ENCODE assay signal across 28 mouse cellular contexts in the genomic region with DNA sequence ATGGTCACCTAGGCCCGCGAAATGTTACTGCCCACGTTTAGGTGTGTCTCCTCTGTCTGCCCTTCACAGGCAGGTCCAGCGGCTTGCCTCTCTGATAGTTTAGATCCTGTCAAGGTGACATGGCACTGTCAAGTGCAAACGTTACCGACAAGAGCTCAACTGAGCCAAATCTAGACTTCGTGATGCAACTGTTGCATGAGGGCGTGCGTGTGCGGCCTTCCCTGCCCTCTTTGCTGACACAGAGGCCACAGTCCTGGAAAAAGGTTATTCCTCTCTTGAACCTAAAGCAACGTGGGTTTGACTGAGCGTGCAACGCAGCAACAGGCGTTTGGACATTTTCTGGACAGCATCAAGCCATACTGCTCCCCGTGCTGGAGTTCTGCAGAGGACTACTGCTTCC. TPM values are rescaled to one million over a fixed set of nuclear protein-coding genes. Genes with fewer than 3 reads are reported as not detected.
A peak's percentile ranks its signal among the peaks of the same experiment; 100 is the strongest.
DNase-seq lines count a peak whose midpoint lies in the region; ATAC-seq and TF ChIP-seq lines count a peak whose summit lies in the region.
"Had no signal": no experiment of that assay in that cellular context is flagged by ENCODE, and none has a peak within 500 bp of the region (broad histone marks: within the 10 kb centered on the region; RNA-seq: fewer than 3 reads in every experiment).

No protein-coding gene starts in this region.

- no peak for TF ChIP-seq CTCF in liver, adult 2 months (IDR thresholded peaks at IDR 0.05; ENCODE audit: low read depth, low read length)

- H3K4me3 ChIP-seq in liver, adult 2 months (ENCODE audit: insufficient read depth, low read depth, low read length), result peak overlapping the region; percentile 10; the same call in 1 of the 2 replicates
- H3K4me3 ChIP-seq in limb, embryonic 10.5 days, result no peak overlapping the region
- no peak overlapping the region for H3K4me3 ChIP-seq in liver, embryonic 15.5 days (replicated peaks)
- H3K4me3 ChIP-seq: embryonic facial prominence, embryonic 13.5 days; erythroblast, embryonic 14.5 days; forebrain, embryonic 12.5 days; forebrain, embryonic 15.5 days; heart, adult 2 months; hindbrain, embryonic 10.5 days; hindbrain, embryonic 13.5 days had no signal

- peak; percentile 96 for DNase-seq in liver, adult 2 months (ENCODE audit: extremely low read depth, low read depth, low spot score)
- no peak for DNase-seq in liver
- DNase-seq in limb, embryonic 10.5 days (ENCODE audit: low spot score), result no peak
- peak; percentile 28 for DNase-seq in testis, postnatal 10 days (ENCODE audit: low spot score)
- DNase-seq in spleen, adult 12 weeks (ENCODE audit: low spot score), result no peak
- DNase-seq in lung, postnatal 25 days (ENCODE audit: low spot score), result no peak
- DNase-seq: adrenal gland, postnatal 10 days; adrenal gland, postnatal 36 days; B cell, adult 2 months; cerebellum, adult 18-20 months; cerebellum, adult 9-10 months; cerebellum, postnatal 25 days; gastrocnemius, postnatal 10 days; gastrocnemius, postnatal 36 days; heart, adult 2 months; heart, postnatal 36 days had no signal

- H3K79me2 ChIP-seq in liver, adult 2 months (ENCODE audit: control insufficient read depth, insufficient read depth, low read length), result no peaks in the 10 kb centered on the region; the same call in 1 of the 2 replicates

- peak; percentile 55 for ATAC-seq in liver, embryonic 15.5 days (ENCODE audit: insufficient read depth)
- ATAC-seq: forebrain, embryonic 15.5 days; hindbrain, embryonic 16.5 days; Patski had no signal

- WGBS in liver, adult 2 months, result 25% methylated on average over 15 of the region's 15 CpGs
- 92% methylated on average over 15 of the region's 15 CpGs for WGBS in limb, embryonic 10.5 days
- WGBS in liver, embryonic 15.5 days (ENCODE audit: insufficient replicate concordance), result 71% methylated on average over 15 of the region's 15 CpGs

- H3K9me3 ChIP-seq in limb, embryonic 10.5 days (replicated peaks), result no peaks in the 10 kb centered on the region
- no peaks in the 10 kb centered on the region for H3K9me3 ChIP-seq in liver, embryonic 15.5 days (replicated peaks)
- H3K9me3 ChIP-seq: embryonic facial prominence, embryonic 13.5 days; forebrain, embryonic 12.5 days; forebrain, embryonic 15.5 days; G1E; hindbrain, embryonic 10.5 days; hindbrain, embryonic 13.5 days had no signal

- no peak for TF ChIP-seq POLR2A in liver, adult 2 months (IDR thresholded peaks at IDR 0.05; ENCODE audit: extremely low read depth, insufficient read depth, low read length)

- H3K4me2 ChIP-seq in liver, embryonic 15.5 days, result no peak overlapping the region
- H3K4me2 ChIP-seq: embryonic facial prominence, embryonic 13.5 days; forebrain, embryonic 12.5 days; forebrain, embryonic 15.5 days; heart, embryonic 11.5 days; hindbrain, embryonic 13.5 days had no signal

- peaks cover 9% of the 10 kb centered on the region for H3K36me3 ChIP-seq in liver, adult 2 months (ENCODE audit: control insufficient read depth, insufficient read depth, low read length)
- H3K36me3 ChIP-seq in limb, embryonic 10.5 days, result no peaks in the 10 kb centered on the region
- H3K36me3 ChIP-seq in liver, embryonic 15.5 days (replicated peaks), result no peaks in the 10 kb centered on the region
- H3K36me3 ChIP-seq: embryonic facial prominence, embryonic 13.5 days; forebrain, embryonic 12.5 days; forebrain, embryonic 15.5 days; G1E; hindbrain, embryonic 10.5 days; hindbrain, embryonic 13.5 days had no signal

- peak overlapping the region; percentile 54 for H3K9ac ChIP-seq in liver, adult 2 months (ENCODE audit: low read depth, low read length)
- H3K9ac ChIP-seq in liver, embryonic 15.5 days, result no peak overlapping the region
- H3K9ac ChIP-seq: embryonic facial prominence, embryonic 13.5 days; forebrain, embryonic 12.5 days; forebrain, embryonic 15.5 days; hindbrain, embryonic 13.5 days had no signal

- H3K4me1 ChIP-seq in liver, adult 2 months (ENCODE audit: control insufficient read depth, insufficient read depth, low read length), result peaks cover 9% of the 10 kb centered on the region
- H3K4me1 ChIP-seq in limb, embryonic 10.5 days, result peaks cover 11% of the 10 kb centered on the region
- H3K4me1 ChIP-seq in liver, embryonic 15.5 days (replicated peaks), result 0 out of 2 replicates have a peak, but pooled peaks cover 6% of the 10 kb centered on the region
- H3K4me1 ChIP-seq: forebrain, embryonic 12.5 days had no signal

- peak overlapping the region; percentile 97 for H3K27ac ChIP-seq in liver, adult 2 months (replicated peaks; ENCODE audit: insufficient read depth, low read depth, low read length)
- H3K27ac ChIP-seq in limb, embryonic 10.5 days, result 0 out of 2 replicates have a peak overlapping the region, but pooled peaks have one; percentile 10
- H3K27ac ChIP-seq in liver, embryonic 15.5 days (replicated peaks), result 0 out of 2 replicates have a peak overlapping the region, but pooled peaks have one; percentile 19
- H3K27ac ChIP-seq: embryonic facial prominence, embryonic 13.5 days; forebrain, embryonic 12.5 days; forebrain, embryonic 15.5 days; heart, adult 2 months; hindbrain, embryonic 10.5 days; hindbrain, embryonic 13.5 days had no signal

- H3K27me3 ChIP-seq in liver, adult 2 months (ENCODE audit: control insufficient read depth, insufficient read depth, low read length), result no peaks in the 10 kb centered on the region
- H3K27me3 ChIP-seq in limb, embryonic 10.5 days (ENCODE audit: low read depth, poor library complexity, severe bottlenecking), result no peaks in the 10 kb centered on the region; the same call in 1 of the 2 replicates
- H3K27me3 ChIP-seq in liver, embryonic 15.5 days, result peaks cover 3% of the 10 kb centered on the region; the same call in 1 of the 2 replicates
- H3K27me3 ChIP-seq: CH12.LX; embryonic facial prominence, embryonic 13.5 days; forebrain, embryonic 12.5 days; forebrain, embryonic 15.5 days; Patski had no signal

RNA-seq across cellular contexts. Expression of gene Gramd1c, which starts 1.8 kb away (rescaled TPM):
- 29.9 and 48.5 TPM in 2 replicates for total RNA-seq in liver, adult 2 months (2014; rRNA removed)
- polyA plus RNA-seq in liver, adult 2 months (2012; rRNA removed), result 6.1 and 6.6 TPM in 2 replicates
- polyA plus RNA-seq in limb, embryonic 10.5 days (2016; fragmentation: Nextera tagmentation; extraction: Ambion mirVana), result 3.4 and 6.3 TPM in 2 replicates
- polyA plus RNA-seq in liver, embryonic 15.5 days (2015; fragmentation: Nextera tagmentation; extraction: Ambion mirVana), result 2.8 and 2.9 TPM in 2 replicates
- polyA plus RNA-seq: erythroblast, embryonic 14.5 days had no signal

Comparison
In these comparisons a context has a peak if more than half of its experiments do, and no peak if none do; other contexts are left out.
1. DNase-seq: peak in liver, adult 2 months (single experiment) and testis, postnatal 10 days (single experiment); none in liver (single experiment), limb, embryonic 10.5 days (single experiment), spleen, adult 12 weeks (single experiment) and lung, postnatal 25 days (single experiment).
2. H3K27ac ChIP-seq: peak in every context shown above with its lines; median percentile 97 in liver, adult 2 months; 19 in liver, embryonic 15.5 days; 10 in limb, embryonic 10.5 days.